Mouse (Mus musculus): ENCODE measurements around the gene Arhgap18.

DNA sequence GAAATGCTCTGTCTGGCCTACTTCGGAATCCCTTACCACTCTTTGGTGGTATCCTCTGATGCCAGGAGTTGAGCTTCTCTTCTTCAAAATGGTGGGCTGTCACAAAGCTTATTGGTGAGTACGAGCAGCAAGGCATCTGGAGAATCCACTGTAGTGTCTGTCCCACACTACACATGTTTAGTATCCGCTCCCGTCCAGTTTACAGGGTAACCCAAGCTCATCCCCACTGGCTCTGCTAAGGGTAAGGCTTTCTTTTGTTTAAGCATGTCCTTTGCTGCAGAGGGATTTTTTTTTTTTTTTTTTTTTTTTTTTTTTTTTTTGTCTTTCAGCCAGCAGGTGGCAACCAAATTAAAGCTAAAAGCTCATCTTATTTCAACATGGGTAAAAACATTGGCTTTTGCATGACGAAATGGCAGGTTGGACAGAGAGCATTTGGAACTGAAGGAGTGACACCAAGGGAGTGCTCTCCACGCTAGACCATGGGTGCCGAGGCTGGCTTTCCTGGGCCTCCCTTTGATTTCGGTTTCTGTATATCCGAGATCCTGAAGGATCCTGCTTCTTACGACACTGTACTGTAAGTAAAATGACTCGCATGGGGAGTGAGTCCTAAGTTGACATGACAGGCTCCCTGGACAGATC lies at the start of gene Arhgap18:
- peak; percentile 1 for TF ChIP-seq CEBPB (IDR thresholded peaks at IDR 0.05; ENCODE audit: low read depth)
- TF ChIP-seq CTCF (IDR thresholded peaks at IDR 0.05; ENCODE audit: control insufficient read depth, insufficient read depth, insufficient read length) = no peak
- no peak for TF ChIP-seq MYOG (IDR thresholded peaks at IDR 0.05; ENCODE audit: control insufficient read depth, extremely low read depth, insufficient read length)
- no peak for TF ChIP-seq USF1 (IDR thresholded peaks at IDR 0.05; ENCODE audit: low read depth)
